Mouse (Mus musculus) stomach, embryonic 14.5 days (tissue): Measurements from ENCODE around the gene Actr8. TPM values are rescaled to one million over a fixed set of nuclear protein-coding genes. Genes with fewer than 3 reads are reported as not detected.

Source experiments
- ATAC-seq: fragments of 200-750 bp; cut with Nextera tagmentation; 2 replicates; pipeline ENCODE4 v1.8.0; 2017; ENCODE audit warnings: low read depth, moderate TSS enrichment; ENCODE audit not compliant: insufficient number of reproducible peaks, insufficient read depth, low FRiP score
- H3K27ac ChIP-seq: fragments of 300-500 bp; sonication (generic); 2 replicates; pipeline ENCODE4 v1.5.1; 2014; ENCODE audit warnings: mild to moderate bottlenecking, low read length, moderate library complexity, mixed read lengths
- H3K27me3 ChIP-seq: fragments of 300-500 bp; sonication (generic); 2 replicates; pipeline ENCODE4 v1.6.1; 2014; ENCODE audit warnings: low read length, control low read depth, mixed read lengths; ENCODE audit not compliant: control insufficient read depth, insufficient read depth
- H3K36me3 ChIP-seq: fragments of 300-500 bp; sonication (generic); 2 replicates; pipeline ENCODE4 v1.6.1; 2014; ENCODE audit warnings: mild to moderate bottlenecking, control low read depth, low read length, moderate library complexity, mixed read lengths; ENCODE audit not compliant: control insufficient read depth, insufficient read depth
- H3K4me1 ChIP-seq: fragments of 300-500 bp; sonication (generic); 2 replicates; pipeline ENCODE4 v1.6.1; 2014; ENCODE audit warnings: low read length, control low read depth, mixed read lengths; ENCODE audit not compliant: control insufficient read depth, insufficient read depth
- H3K4me2 ChIP-seq: fragments of 300-500 bp; sonication (generic); replicated peaks from 2 replicates; pipeline ENCODE4 v1.6.1; 2014; ENCODE audit warnings: low read depth, low read length, control low read depth
- H3K4me3 ChIP-seq: fragments of 300-500 bp; sonication (generic); 2 replicates; pipeline ENCODE4 v1.5.1; 2014; ENCODE audit warnings: low read depth, low read length, control low read depth
- H3K9ac ChIP-seq: fragments of 300-500 bp; sonication (generic); replicated peaks from 2 replicates; pipeline ENCODE4 v1.6.1; 2014; ENCODE audit warnings: low read depth, mild to moderate bottlenecking, control low read depth, low read length, moderate library complexity, mixed read lengths
- H3K9me3 ChIP-seq: fragments of 300-500 bp; sonication (generic); 2 replicates; pipeline ENCODE4 v1.6.1; 2016; ENCODE audit warnings: low read depth, low read length, control low read depth; ENCODE audit not compliant: control insufficient read depth
- WGBS: fragments of 180-500 bp; shearing (Covaris S2); extraction: QIAGEN DNeasy Blood & Tissue Kit; methylation state at CpG from one replicate; pipeline ENCODE4 v1.1.7; 2014; 5-methylcytosine and 5-hydroxymethylcytosine counted together
- polyA plus RNA-seq: library from polyadenylated mRNA; unstranded; fragments of >200 nt; fragmentation: Nextera tagmentation; extraction: Ambion mirVana; gene quantifications from 2 replicates; pipeline ENCODE4 v1.2.1, GENCODE M21; 2014

Gene Actr8
- polyA plus RNA-seq, 1 experiment from 2014 or later = 56.7 TPM

GRCm38 (mm10) chr14:29950805-29951204, 27.3 kb upstream of the Actr8 start:
- Histone ChIP-seq H3K27ac (no peak overlapping the region), H3K4me2 (no peak overlapping the region), H3K36me3 (no peaks in the 10 kb centered on the region), H3K27me3 (no peaks in the 10 kb centered on the region), H3K9me3 (no peaks in the 10 kb centered on the region), H3K9ac (no peak overlapping the region), H3K4me3 (no peak overlapping the region), H3K4me1 (no peaks in the 10 kb centered on the region)
- no peak for ATAC-seq
- 84% methylated on average over 4 of the region's 4 CpGs for WGBS

- no peak overlapping the region for H3K27ac ChIP-seq
- no peaks in the 10 kb centered on the region for H3K27me3 ChIP-seq
- H3K4me2 ChIP-seq = no peak overlapping the region
- ATAC-seq = no peak
- H3K4me3 ChIP-seq = no peak overlapping the region
- no peak overlapping the region for H3K9ac ChIP-seq
- no peaks in the 10 kb centered on the region for H3K36me3 ChIP-seq
- no peaks in the 10 kb centered on the region for H3K4me1 ChIP-seq
- no peaks in the 10 kb centered on the region for H3K9me3 ChIP-seq
These were observed 20.7 kb upstream of the Actr8 start for GRCm38 (mm10) chr14:29957393-29957792.

- WGBS = 62% methylated on average over 7 of the region's 7 CpGs
- Histone ChIP-seq H3K4me3 (peak overlapping the region; percentile 70), H3K4me1 (peaks cover 9% of the 10 kb centered on the region), H3K36me3 (peaks cover 23% of the 10 kb centered on the region), H3K27ac (peak overlapping the region; percentile 49; the same call in 1 of the 2 replicates), H3K27me3 (no peaks in the 10 kb centered on the region), H3K4me2 (peak overlapping the region; percentile 46), H3K9me3 (no peaks in the 10 kb centered on the region), H3K9ac (0 out of 2 replicates have a peak overlapping the region, but pooled peaks have one; percentile 25)
- ATAC-seq = peak; percentile 2; the same call in 1 of the 2 replicates
These were observed 10.5 kb upstream of the Actr8 start for GRCm38 (mm10) chr14:29967611-29968010.

- peaks cover 9% of the 10 kb centered on the region for H3K4me1 ChIP-seq
- peak within 1 kb of the TSS; percentile 85 for H3K4me2 ChIP-seq
- H3K36me3 ChIP-seq = peaks cover 29% of the 10 kb centered on the region
- H3K9ac ChIP-seq = peak within 1 kb of the TSS; percentile 76
- H3K27ac ChIP-seq = peak within 1 kb of the TSS; percentile 49; the same call in 1 of the 2 replicates
- WGBS = under 1% methylated on average over 48 of the region's 49 CpGs
- peak; percentile 100 for ATAC-seq
- no peaks in the 10 kb centered on the region for H3K27me3 ChIP-seq
- no peaks in the 10 kb centered on the region for H3K9me3 ChIP-seq
- peak within 1 kb of the TSS; percentile 70 for H3K4me3 ChIP-seq
These were observed 9.9 kb upstream of the Actr8 start, which contains the start of gene Selenok for GRCm38 (mm10) chr14:29968075-29968821. Gene Selenok (plus strand): TSS chr14:29968308.

- H3K4me1 ChIP-seq = peaks cover 9% of the 10 kb centered on the region
- H3K36me3 ChIP-seq = peaks cover 45% of the 10 kb centered on the region
- no peaks in the 10 kb centered on the region for H3K9me3 ChIP-seq
- no peak overlapping the region for H3K9ac ChIP-seq
- ATAC-seq = no peak
- H3K4me2 ChIP-seq = no peak overlapping the region
- no peak overlapping the region for H3K27ac ChIP-seq
- 91% methylated on average over 7 of the region's 7 CpGs for WGBS
- H3K4me3 ChIP-seq = no peak overlapping the region
- no peaks in the 10 kb centered on the region for H3K27me3 ChIP-seq
These were observed 6.7 kb upstream of the Actr8 start for GRCm38 (mm10) chr14:29971446-29971845.

GRCm38 (mm10) chr14:29971993-29972392, 6.1 kb upstream of the Actr8 start:
- WGBS = 81% methylated on average over 5 of the region's 5 CpGs
- Histone ChIP-seq H3K36me3 (peaks cover 45% of the 10 kb centered on the region), H3K9me3 (no peaks in the 10 kb centered on the region), H3K4me1 (peaks cover 9% of the 10 kb centered on the region), H3K4me3 (no peak overlapping the region), H3K4me2 (no peak overlapping the region), H3K9ac (no peak overlapping the region), H3K27me3 (no peaks in the 10 kb centered on the region), H3K27ac (no peak overlapping the region)
- no peak for ATAC-seq

- Histone ChIP-seq H3K4me3 (no peak overlapping the region), H3K4me1 (peaks cover 6% of the 10 kb centered on the region; the same call in 1 of the 2 replicates), H3K27me3 (no peaks in the 10 kb centered on the region), H3K9me3 (no peaks in the 10 kb centered on the region), H3K27ac (no peak overlapping the region), H3K36me3 (peaks cover 46% of the 10 kb centered on the region), H3K4me2 (no peak overlapping the region), H3K9ac (no peak overlapping the region)
- WGBS = 96% methylated on average over 6 of the region's 6 CpGs
- no peak for ATAC-seq
These were observed 1.2 kb upstream of the Actr8 start for GRCm38 (mm10) chr14:29976927-29977326.

- peaks cover 53% of the 10 kb centered on the region for H3K36me3 ChIP-seq
- H3K27ac ChIP-seq = no peak overlapping the region
- ATAC-seq = no peak
- H3K27me3 ChIP-seq = no peaks in the 10 kb centered on the region
- H3K4me1 ChIP-seq = peaks cover 6% of the 10 kb centered on the region; the same call in 1 of the 2 replicates
- no peak overlapping the region for H3K4me2 ChIP-seq
- 96% methylated on average over 10 of the region's 10 CpGs for WGBS
- no peak overlapping the region for H3K4me3 ChIP-seq
- no peak overlapping the region for H3K9ac ChIP-seq
- no peaks in the 10 kb centered on the region for H3K9me3 ChIP-seq
These were observed 2.5 kb downstream of the Actr8 start for GRCm38 (mm10) chr14:29980447-29981205.
